Mouse (Mus musculus): Measurements from ENCODE around the gene Scmh1.

- TF ChIP-seq CTCF (IDR thresholded peaks at IDR 0.05; ENCODE audit: borderline replicate concordance, insufficient read depth, low read depth, low read length) (no peak), POLR2A (IDR thresholded peaks at IDR 0.05; ENCODE audit: borderline replicate concordance, insufficient read depth, low read length) (no peak)
Observed at GRCm38 (mm10) chr4:120461741-120462140, 56.7 kb downstream of the Scmh1 start.

Measured in cerebellum, adult 2 months (tissue).